Mouse (Mus musculus): ENCODE measurements at regions not wholly inside any gene's neighbourhood (a gene's known extent, or its start where the extent isn't known, plus 50 kb on each side); places are given as distances from the start of the nearest gene placed in this dataset.

DNA sequence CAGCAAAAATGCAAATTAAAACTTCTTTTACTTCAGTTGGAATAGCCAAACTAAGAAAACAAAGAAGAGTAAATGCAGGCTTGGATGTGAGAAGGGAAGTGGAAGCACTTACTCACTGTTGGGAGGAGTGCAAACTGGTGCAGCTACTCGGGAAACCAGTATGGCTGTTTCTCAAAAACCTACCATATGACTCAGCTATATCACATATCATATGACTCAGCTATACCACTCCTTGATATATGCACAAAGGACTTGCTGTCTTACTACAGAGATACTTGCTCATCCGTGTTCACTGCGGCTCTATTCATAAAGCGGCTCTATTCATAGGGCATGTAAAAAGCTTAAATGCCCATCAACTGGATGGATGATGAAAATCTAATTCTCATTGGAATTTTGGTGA lies 59.5 kb upstream of the Fam19a1 start:
- no peak for DNase-seq (ENCODE audit: low spot score in 2 of 2)

DNA sequence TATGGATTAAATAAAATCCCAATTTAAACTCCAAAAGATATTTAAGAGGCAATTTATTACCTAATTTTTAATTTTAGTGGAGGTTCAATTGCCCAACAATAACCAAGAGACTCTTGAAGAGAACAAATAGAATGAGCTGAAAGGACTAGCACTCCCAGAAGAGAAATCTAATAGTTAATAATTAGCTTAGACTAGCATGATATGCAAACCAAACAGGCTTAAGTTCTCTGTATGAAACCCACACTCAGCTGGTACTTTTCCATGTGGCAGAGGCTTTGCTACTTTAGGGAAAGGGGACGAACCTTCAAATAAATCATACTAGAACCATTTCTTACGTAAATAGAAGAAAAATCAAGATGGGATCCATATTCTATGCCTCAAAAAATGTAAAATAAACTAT lies 55.9 kb upstream of the Fam19a1 start:
- no peak for DNase-seq (ENCODE audit: low spot score in 2 of 2)

DNA sequence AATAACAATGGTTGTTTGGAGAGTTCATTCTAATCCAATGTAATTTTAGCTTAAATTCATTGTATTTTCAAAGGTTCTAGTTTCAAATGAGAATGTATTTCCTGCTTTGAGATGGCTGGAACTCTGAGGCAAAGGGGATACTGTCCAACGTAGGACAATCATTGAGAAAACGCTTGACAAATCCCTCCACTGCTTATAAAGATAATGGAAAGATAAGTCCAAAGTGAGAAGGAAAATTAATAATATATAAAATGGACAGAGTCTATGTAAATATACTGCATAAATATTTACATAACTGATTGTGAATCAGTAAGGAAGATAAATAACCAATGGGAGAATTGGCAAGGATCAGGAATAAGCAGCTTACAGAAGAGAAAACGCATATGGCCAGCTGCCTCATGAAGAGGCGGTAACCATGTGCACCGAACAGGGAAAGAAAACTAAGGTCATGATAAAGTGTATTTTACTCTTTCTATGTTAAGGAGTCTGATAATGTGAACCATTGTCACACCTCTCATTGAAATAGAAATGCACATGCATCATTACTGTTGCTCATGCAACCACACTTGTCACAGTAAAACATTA lies 55.3 kb upstream of the Fam19a1 start:
- no peak for DNase-seq (ENCODE audit: low spot score in 2 of 2)

DNA sequence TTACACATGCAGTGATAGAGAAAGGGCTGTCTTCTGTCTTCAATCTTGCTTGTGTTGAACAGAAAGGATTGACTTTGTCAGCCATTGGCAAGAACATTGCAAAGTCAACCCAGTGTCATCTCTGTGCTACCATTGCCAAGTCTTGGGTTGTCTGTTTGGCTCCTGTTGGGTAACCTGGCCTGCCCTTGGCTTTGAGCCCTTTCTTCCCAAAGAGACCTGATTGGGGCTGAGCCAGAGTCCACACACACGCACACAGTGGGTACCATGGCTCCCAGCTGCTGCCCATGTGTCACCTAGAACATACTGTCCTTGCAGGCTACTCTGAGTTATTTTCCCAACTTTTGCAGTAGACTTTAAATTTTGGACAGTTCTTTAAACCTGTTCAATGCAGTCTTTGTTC lies 51.0 kb upstream of the Fam19a1 start:
- DNase-seq (ENCODE audit: low spot score in 2 of 2) = no peak

All from right cerebral cortex, postnatal 36 days (tissue).